Mouse (Mus musculus) heart, embryonic 10.5 days (tissue): Measurements from ENCODE around the gene Spata20. TPM values are rescaled to one million over a fixed set of nuclear protein-coding genes. Genes with fewer than 3 reads are reported as not detected.

Experiments
- DNase-seq: peaks from one replicate; pipeline ENCODE4 v3.0.0-alpha.2; 2017; ENCODE audit warnings: low spot score
- H3K27ac ChIP-seq: fragments of 300-500 bp; sonication (generic); 2 replicates; pipeline ENCODE4 v1.5.1; 2016; ENCODE audit warnings: mild to moderate bottlenecking
- H3K27me3 ChIP-seq: fragments of 300-500 bp; sonication (generic); 2 replicates; pipeline ENCODE4 v1.6.1; 2016; ENCODE audit warnings: mild to moderate bottlenecking; ENCODE audit not compliant: poor library complexity, insufficient read depth, severe bottlenecking
- H3K36me3 ChIP-seq: fragments of 300-500 bp; sonication (generic); 2 replicates; pipeline ENCODE4 v1.6.1; 2016; ENCODE audit warnings: mild to moderate bottlenecking, moderate library complexity
- H3K4me1 ChIP-seq: fragments of 300-500 bp; sonication (generic); 2 replicates; pipeline ENCODE4 v1.6.1; 2016; ENCODE audit warnings: mild to moderate bottlenecking
- H3K4me3 ChIP-seq: fragments of 300-500 bp; sonication (generic); 2 replicates; pipeline ENCODE4 v1.5.1; 2016; ENCODE audit warnings: mild to moderate bottlenecking, moderate library complexity
- H3K9me3 ChIP-seq: fragments of 300-500 bp; sonication (generic); 2 replicates; pipeline ENCODE4 v1.6.1; 2016; ENCODE audit warnings: mild to moderate bottlenecking, moderate library complexity
- WGBS: fragments of 180-500 bp; shearing (Covaris S2); methylation state at CpG from one replicate; pipeline ENCODE4 v1.1.7; 2016; 5-methylcytosine and 5-hydroxymethylcytosine counted together
- polyA plus RNA-seq: library from polyadenylated mRNA; unstranded; fragments of >200 nt; fragmentation: Nextera tagmentation; extraction: Ambion mirVana; gene quantifications from 2 replicates; pipeline ENCODE4 v1.2.1, GENCODE M21; 2016

Gene Spata20
- polyA plus RNA-seq, 1 experiment from 2014 or later: not detected

GRCm38 (mm10) chr11:94461856-94462255 lies 24.1 kb downstream of the Spata20 start:
- no peak overlapping the region for H3K4me3 ChIP-seq
- peaks cover 30% of the 10 kb centered on the region for H3K4me1 ChIP-seq
- DNase-seq: no peak
- H3K36me3 ChIP-seq: no peaks in the 10 kb centered on the region
- WGBS: 91% methylated on average over 11 of the region's 11 CpGs
- H3K9me3 ChIP-seq: no peaks in the 10 kb centered on the region
- peaks cover 44% of the 10 kb centered on the region for H3K27me3 ChIP-seq
- H3K27ac ChIP-seq: no peak overlapping the region

GRCm38 (mm10) chr11:94457001-94457400 lies 29.0 kb downstream of the Spata20 start:
- H3K4me3 ChIP-seq: no peak overlapping the region
- H3K4me1 ChIP-seq: peaks cover 34% of the 10 kb centered on the region
- no peaks in the 10 kb centered on the region for H3K9me3 ChIP-seq
- H3K27me3 ChIP-seq: peaks cover 35% of the 10 kb centered on the region
- peak overlapping the region; percentile 13; the same call in 1 of the 2 replicates for H3K27ac ChIP-seq
- 71% methylated on average over 15 of the region's 15 CpGs for WGBS
- no peak for DNase-seq
- no peaks in the 10 kb centered on the region for H3K36me3 ChIP-seq

GRCm38 (mm10) chr11:94456347-94456746 lies 29.6 kb downstream of the Spata20 start:
- DNase-seq: peak; percentile 87
- WGBS: 46% methylated on average over 3 of the region's 3 CpGs
- no peaks in the 10 kb centered on the region for H3K9me3 ChIP-seq
- peaks cover 32% of the 10 kb centered on the region for H3K27me3 ChIP-seq
- peaks cover 41% of the 10 kb centered on the region for H3K4me1 ChIP-seq
- H3K27ac ChIP-seq: peak overlapping the region; percentile 56; the same call in 1 of the 2 replicates
- no peaks in the 10 kb centered on the region for H3K36me3 ChIP-seq
- H3K4me3 ChIP-seq: no peak overlapping the region

GRCm38 (mm10) chr11:94455161-94455820 lies 30.7 kb downstream of the Spata20 start:
- Histone ChIP-seq H3K27me3 (peaks cover 32% of the 10 kb centered on the region), H3K4me1 (peaks cover 51% of the 10 kb centered on the region), H3K9me3 (no peaks in the 10 kb centered on the region), H3K27ac (peak overlapping the region; percentile 56; the same call in 1 of the 2 replicates), H3K4me3 (no peak overlapping the region), H3K36me3 (no peaks in the 10 kb centered on the region)
- WGBS: 81% methylated on average over 10 of the region's 10 CpGs
- DNase-seq: no peak

- H3K27ac ChIP-seq: 0 out of 2 replicates have a peak overlapping the region, but pooled peaks have one; percentile 6
- no peaks in the 10 kb centered on the region for H3K9me3 ChIP-seq
- no peak overlapping the region for H3K4me3 ChIP-seq
- 67% methylated on average over 5 of the region's 5 CpGs for WGBS
- no peak for DNase-seq
- H3K36me3 ChIP-seq: no peaks in the 10 kb centered on the region
- peaks cover 31% of the 10 kb centered on the region for H3K27me3 ChIP-seq
- H3K4me1 ChIP-seq: peaks cover 57% of the 10 kb centered on the region
These were observed 31.2 kb downstream of the Spata20 start for GRCm38 (mm10) chr11:94454756-94455155.

GRCm38 (mm10) chr11:94451091-94451773 lies 34.7 kb downstream of the Spata20 start:
- Histone ChIP-seq H3K27ac (peak overlapping the region; percentile 70), H3K36me3 (no peaks in the 10 kb centered on the region), H3K27me3 (peaks cover 25% of the 10 kb centered on the region), H3K4me1 (peaks cover 51% of the 10 kb centered on the region), H3K4me3 (peak overlapping the region; percentile 6), H3K9me3 (no peaks in the 10 kb centered on the region)
- WGBS: 19% methylated on average over 12 of the region's 12 CpGs
- DNase-seq: peak; percentile 91

- Histone ChIP-seq H3K27ac (peak overlapping the region; percentile 70), H3K4me3 (no peak overlapping the region), H3K36me3 (no peaks in the 10 kb centered on the region), H3K27me3 (peaks cover 26% of the 10 kb centered on the region), H3K9me3 (no peaks in the 10 kb centered on the region), H3K4me1 (peaks cover 46% of the 10 kb centered on the region)
- DNase-seq: no peak
- 31% methylated on average over 5 of the region's 5 CpGs for WGBS
These were observed 36.1 kb downstream of the Spata20 start for GRCm38 (mm10) chr11:94449886-94450285.

- no peak overlapping the region for H3K4me3 ChIP-seq
- no peak for DNase-seq
- peak overlapping the region; percentile 70 for H3K27ac ChIP-seq
- H3K9me3 ChIP-seq: no peaks in the 10 kb centered on the region
- H3K27me3 ChIP-seq: peaks cover 19% of the 10 kb centered on the region
- 42% methylated on average over 8 of the region's 8 CpGs for WGBS
- peaks cover 48% of the 10 kb centered on the region for H3K4me1 ChIP-seq
- H3K36me3 ChIP-seq: no peaks in the 10 kb centered on the region
These were observed 36.7 kb downstream of the Spata20 start for GRCm38 (mm10) chr11:94449239-94449638.

- Histone ChIP-seq H3K27ac (no peak overlapping the region), H3K27me3 (peaks cover 26% of the 10 kb centered on the region), H3K4me1 (peaks cover 59% of the 10 kb centered on the region), H3K36me3 (no peaks in the 10 kb centered on the region), H3K4me3 (no peak overlapping the region), H3K9me3 (no peaks in the 10 kb centered on the region)
- no peak for DNase-seq
- WGBS: 24% methylated on average over 3 of the region's 3 CpGs
These were observed 39.0 kb downstream of the Spata20 start for GRCm38 (mm10) chr11:94447017-94447416.

GRCm38 (mm10) chr11:94445300-94445699 lies 40.7 kb downstream of the Spata20 start:
- peaks cover 28% of the 10 kb centered on the region for H3K27me3 ChIP-seq
- no peak for DNase-seq
- H3K36me3 ChIP-seq: no peaks in the 10 kb centered on the region
- no peaks in the 10 kb centered on the region for H3K9me3 ChIP-seq
- WGBS: 45% methylated on average over 4 of the region's 4 CpGs
- peaks cover 58% of the 10 kb centered on the region for H3K4me1 ChIP-seq
- H3K27ac ChIP-seq: no peak overlapping the region
- no peak overlapping the region for H3K4me3 ChIP-seq

GRCm38 (mm10) chr11:94444829-94445228 lies 41.1 kb downstream of the Spata20 start:
- H3K4me1 ChIP-seq: peaks cover 55% of the 10 kb centered on the region
- no peaks in the 10 kb centered on the region for H3K36me3 ChIP-seq
- no peaks in the 10 kb centered on the region for H3K9me3 ChIP-seq
- H3K27ac ChIP-seq: no peak overlapping the region
- H3K4me3 ChIP-seq: no peak overlapping the region
- DNase-seq: no peak
- peaks cover 32% of the 10 kb centered on the region for H3K27me3 ChIP-seq
- WGBS: 78% methylated on average over 5 of the region's 5 CpGs

- H3K27ac ChIP-seq: peak overlapping the region; percentile 56; the same call in 1 of the 2 replicates
- WGBS: 56% methylated on average over 9 of the region's 9 CpGs
- H3K36me3 ChIP-seq: no peaks in the 10 kb centered on the region
- no peaks in the 10 kb centered on the region for H3K9me3 ChIP-seq
- H3K4me3 ChIP-seq: no peak overlapping the region
- DNase-seq: no peak
- H3K4me1 ChIP-seq: peaks cover 44% of the 10 kb centered on the region
- peaks cover 33% of the 10 kb centered on the region for H3K27me3 ChIP-seq
These were observed 44.2 kb downstream of the Spata20 start for GRCm38 (mm10) chr11:94441752-94442151.

- Histone ChIP-seq H3K4me3 (no peak overlapping the region), H3K36me3 (no peaks in the 10 kb centered on the region), H3K27me3 (peaks cover 33% of the 10 kb centered on the region), H3K4me1 (peaks cover 44% of the 10 kb centered on the region), H3K9me3 (no peaks in the 10 kb centered on the region), H3K27ac (peak overlapping the region; percentile 56; the same call in 1 of the 2 replicates)
- DNase-seq: no peak
- 36% methylated on average over 7 of the region's 7 CpGs for WGBS
These were observed 44.9 kb downstream of the Spata20 start for GRCm38 (mm10) chr11:94441122-94441521.
